Mouse (Mus musculus) liver, adult 2 months (tissue): ENCODE results near the gene Isyna1. TPM values are rescaled to one million over a fixed set of nuclear protein-coding genes. Genes with fewer than 3 reads are reported as not detected.

Source experiments
- DNase-seq: peaks from one replicate; pipeline ENCODE4 v3.0.0-alpha.2; 2011; ENCODE audit warnings: low read depth, low spot score; ENCODE audit errors: extremely low read depth
- H3K27ac ChIP-seq: fragments of 200-500 bp; replicated peaks from 2 replicates; pipeline ENCODE4 v1.5.1; 2012; ENCODE audit warnings: low read depth, mild to moderate bottlenecking, control low read depth, inconsistent platforms, low read length; ENCODE audit not compliant: insufficient read depth
- H3K27me3 ChIP-seq: fragments of 200-500 bp; 2 replicates; pipeline ENCODE4 v1.6.1; 2012; ENCODE audit warnings: mild to moderate bottlenecking, moderate library complexity, low read length, inconsistent platforms; ENCODE audit not compliant: control insufficient read depth, insufficient read depth
- H3K36me3 ChIP-seq: fragments of 200-500 bp; 2 replicates; pipeline ENCODE4 v1.6.1; 2012; ENCODE audit warnings: low read length, inconsistent platforms; ENCODE audit not compliant: control insufficient read depth, insufficient read depth
- H3K4me1 ChIP-seq: fragments of 200-500 bp; 2 replicates; pipeline ENCODE4 v1.6.1; 2011; ENCODE audit warnings: low read length; ENCODE audit not compliant: control insufficient read depth, insufficient read depth
- H3K4me3 ChIP-seq: fragments of 200-500 bp; 2 replicates; pipeline ENCODE4 v1.5.1; 2011; ENCODE audit warnings: low read depth, mild to moderate bottlenecking, control low read depth, low read length, moderate library complexity; ENCODE audit not compliant: insufficient read depth
- H3K79me2 ChIP-seq: fragments of 200-500 bp; 2 replicates; pipeline ENCODE4 v1.6.1; 2012; ENCODE audit warnings: inconsistent platforms, mild to moderate bottlenecking, low read length, moderate library complexity; ENCODE audit not compliant: control insufficient read depth, insufficient read depth
- H3K9ac ChIP-seq: fragments of 200-500 bp; 2 replicates; pipeline ENCODE4 v1.6.1; 2012; ENCODE audit warnings: low read depth, mild to moderate bottlenecking, control low read depth, inconsistent platforms, low read length
- CTCF ChIP-seq: fragments of 200-500 bp; IDR thresholded peaks from 2 replicates; pipeline ENCODE4 v1.5.1; 2011; ENCODE audit warnings: low read depth, low read length, control low read depth
- POLR2A ChIP-seq: fragments of 200-500 bp; IDR thresholded peaks from 2 replicates; pipeline ENCODE4 v1.6.1; 2011; ENCODE audit warnings: low read length, control low read depth; ENCODE audit not compliant: insufficient read depth; ENCODE audit errors: extremely low read depth
- WGBS: fragments of 180-500 bp; shearing (Covaris S2); methylation state at CpG from one replicate; pipeline ENCODE4 v1.1.7; 2018; 5-methylcytosine and 5-hydroxymethylcytosine counted together
- polyA plus RNA-seq: library from polyadenylated mRNA; depleted of rRNA; stranded (reverse); fragments of >200 nt; gene quantifications from 2 replicates; pipeline ENCODE4 v1.2.3, GENCODE M21; 2012
- total RNA-seq: library from RNA; depleted of rRNA; stranded (reverse); fragments of >200 nt; gene quantifications from 2 replicates; pipeline ENCODE4 v1.2.3, GENCODE M21; 2014

The Isyna1 gene
- total and polyA plus RNA-seq, 2 experiments: 3.2 to 16.6 TPM

GRCm38 (mm10) chr8:70632346-70632892 is 38.2 kb downstream of the Isyna1 start, which contains the start of gene Gdf15:
Gene Gdf15 (minus strand): TSS chr8:70632456.
- Histone ChIP-seq H3K9ac (peak within 1 kb of the TSS; percentile 86), H3K79me2 (no peaks in the 10 kb centered on the region), H3K36me3 (no peaks in the 10 kb centered on the region), H3K4me1 (peaks cover 35% of the 10 kb centered on the region), H3K27ac (peak within 1 kb of the TSS; percentile 90), H3K4me3 (peak within 1 kb of the TSS; percentile 70), H3K27me3 (no peaks in the 10 kb centered on the region)
- WGBS: 32% methylated on average over 6 of the region's 6 CpGs
- DNase-seq: peak; percentile 66
- TF ChIP-seq POLR2A (no peak), CTCF (no peak)

GRCm38 (mm10) chr8:70634066-70634465 is 39.9 kb downstream of the Isyna1 start:
- WGBS: 3% methylated on average over 6 of the region's 6 CpGs
- DNase-seq: peak; percentile 97
- H3K27me3 ChIP-seq: no peaks in the 10 kb centered on the region
- peak overlapping the region; percentile 66 for H3K27ac ChIP-seq
- peaks cover 37% of the 10 kb centered on the region for H3K4me1 ChIP-seq
- TF ChIP-seq POLR2A (no peak), CTCF (no peak)
- H3K9ac ChIP-seq: no peak overlapping the region
- no peak overlapping the region for H3K4me3 ChIP-seq
- H3K36me3 ChIP-seq: no peaks in the 10 kb centered on the region
- no peaks in the 10 kb centered on the region for H3K79me2 ChIP-seq

- Histone ChIP-seq H3K79me2 (no peaks in the 10 kb centered on the region), H3K4me3 (no peak overlapping the region), H3K27me3 (no peaks in the 10 kb centered on the region), H3K4me1 (peaks cover 40% of the 10 kb centered on the region), H3K9ac (no peak overlapping the region), H3K36me3 (no peaks in the 10 kb centered on the region), H3K27ac (no peak overlapping the region)
- WGBS: 60% methylated on average over 6 of the region's 6 CpGs
- DNase-seq: peak; percentile 22
- TF ChIP-seq POLR2A (no peak), CTCF (no peak)
Measured at GRCm38 (mm10) chr8:70635527-70635926, 41.4 kb downstream of the Isyna1 start.

- WGBS: 28% methylated on average over 8 of the region's 8 CpGs
- DNase-seq: peak; percentile 74
- H3K79me2 ChIP-seq: no peaks in the 10 kb centered on the region
Measured at GRCm38 (mm10) chr8:70636838-70637237, 42.7 kb downstream of the Isyna1 start.

GRCm38 (mm10) chr8:70638752-70639151 is 44.6 kb downstream of the Isyna1 start:
- TF ChIP-seq POLR2A: no peak
- no peak for TF ChIP-seq CTCF
- 73% methylated on average over 9 of the region's 9 CpGs for WGBS
- peaks cover 22% of the 10 kb centered on the region for H3K4me1 ChIP-seq
- no peaks in the 10 kb centered on the region for H3K79me2 ChIP-seq
- no peak for DNase-seq
- H3K27ac ChIP-seq: no peak overlapping the region
- H3K36me3 ChIP-seq: no peaks in the 10 kb centered on the region
- H3K27me3 ChIP-seq: no peaks in the 10 kb centered on the region
- H3K9ac ChIP-seq: no peak overlapping the region
- H3K4me3 ChIP-seq: no peak overlapping the region

More at GRCm38 (mm10) chr8:70636838-70637237, 42.7 kb downstream of the Isyna1 start:
- Histone ChIP-seq H3K9ac (no peak overlapping the region), H3K27me3 (no peaks in the 10 kb centered on the region), H3K36me3 (no peaks in the 10 kb centered on the region), H3K4me3 (no peak overlapping the region), H3K4me1 (peaks cover 38% of the 10 kb centered on the region), H3K27ac (no peak overlapping the region)
- TF ChIP-seq CTCF (no peak), POLR2A (no peak)

- H3K79me2 ChIP-seq: no peaks in the 10 kb centered on the region
- 87% methylated on average over 3 of the region's 3 CpGs for WGBS
- H3K27me3 ChIP-seq: no peaks in the 10 kb centered on the region
- peaks cover 28% of the 10 kb centered on the region for H3K4me1 ChIP-seq
- no peak for TF ChIP-seq CTCF
- TF ChIP-seq POLR2A: no peak
- no peak for DNase-seq
- no peak overlapping the region for H3K4me3 ChIP-seq
- H3K27ac ChIP-seq: no peak overlapping the region
- H3K9ac ChIP-seq: no peak overlapping the region
- no peaks in the 10 kb centered on the region for H3K36me3 ChIP-seq
Measured at GRCm38 (mm10) chr8:70643019-70643418, 48.8 kb downstream of the Isyna1 start.
